Mouse (Mus musculus) lung, postnatal 10 days (tissue): ENCODE results near the gene Nmb.

ENCODE experiments used
- DNase-seq: peaks from one replicate; pipeline ENCODE4 v3.0.0; 2021

Nmb gene

DNA sequence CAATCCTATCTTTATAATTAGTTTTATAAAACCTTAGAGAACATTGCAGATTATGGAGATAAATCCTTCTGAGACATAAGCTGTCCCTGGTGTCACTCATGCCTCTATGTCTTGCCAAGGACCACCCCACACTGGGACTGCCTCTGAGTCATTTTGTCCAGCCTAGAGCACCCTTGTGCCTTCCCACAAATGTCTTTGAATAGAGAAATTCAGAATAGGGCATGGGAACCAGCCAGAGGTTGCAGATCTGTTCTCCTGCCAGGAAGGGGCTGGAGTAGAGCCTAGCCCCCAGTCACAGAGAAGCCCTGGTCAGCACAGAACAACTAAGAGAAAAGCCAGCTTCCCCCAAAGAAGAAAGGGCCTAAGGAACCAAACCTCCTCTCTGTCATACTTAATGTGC lies 49.6 kb downstream of the Nmb start:
- DNase-seq = no peak

DNA sequence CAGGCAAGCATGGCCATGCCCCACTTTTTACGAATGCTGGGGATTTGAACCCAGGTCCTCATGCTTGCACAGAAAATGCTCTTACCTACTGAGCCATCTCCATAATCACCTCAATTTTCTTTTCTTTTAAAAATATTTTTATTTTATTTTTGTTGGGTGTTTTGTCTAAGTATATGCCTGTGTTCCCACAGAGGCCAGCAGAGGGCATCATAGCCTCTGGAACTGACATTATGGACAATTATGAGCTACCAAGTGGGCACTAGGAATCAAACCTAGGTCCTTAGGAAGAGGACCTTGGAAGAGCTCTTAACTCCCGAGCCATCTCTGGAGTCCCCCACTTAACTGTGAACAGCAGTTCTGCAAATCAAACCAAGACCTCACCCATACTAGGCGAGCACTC lies 51.7 kb downstream of the Nmb start:
- no peak for DNase-seq
